Mouse (Mus musculus) left cerebral cortex, adult 11 months (tissue): ENCODE measurements around the gene Dbndd1.
"Not testable (repeated sequence)": the region's sequence is repeated elsewhere in the genome, so short reads cannot be mapped to it uniquely, and the experiment has no call there.

Source experiments
- DNase-seq: peaks from one replicate; pipeline ENCODE4 v3.0.0; 2022; ENCODE audit warnings: low spot score

Gene Dbndd1

DNA sequence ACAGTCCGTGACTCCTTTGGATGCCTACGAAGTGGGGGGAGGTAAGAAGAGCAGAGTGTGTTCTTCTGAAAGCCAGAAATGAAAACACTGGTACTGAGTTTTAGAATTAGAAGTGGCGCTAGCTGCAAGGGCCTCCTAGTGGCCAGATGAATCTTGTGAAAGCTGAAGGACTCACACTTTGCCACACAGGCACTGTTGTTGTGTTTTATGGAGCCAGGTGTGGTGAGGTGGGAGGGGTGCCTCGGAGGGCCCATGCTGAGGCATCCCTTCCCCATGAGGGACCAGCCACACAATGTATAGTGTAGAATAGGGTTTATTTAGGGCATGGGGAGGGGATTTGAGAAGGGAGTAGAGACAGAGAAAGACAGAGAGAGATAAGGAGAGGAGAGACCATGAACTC is 17.6 kb downstream of the Dbndd1 start:
- no peak for DNase-seq

DNA sequence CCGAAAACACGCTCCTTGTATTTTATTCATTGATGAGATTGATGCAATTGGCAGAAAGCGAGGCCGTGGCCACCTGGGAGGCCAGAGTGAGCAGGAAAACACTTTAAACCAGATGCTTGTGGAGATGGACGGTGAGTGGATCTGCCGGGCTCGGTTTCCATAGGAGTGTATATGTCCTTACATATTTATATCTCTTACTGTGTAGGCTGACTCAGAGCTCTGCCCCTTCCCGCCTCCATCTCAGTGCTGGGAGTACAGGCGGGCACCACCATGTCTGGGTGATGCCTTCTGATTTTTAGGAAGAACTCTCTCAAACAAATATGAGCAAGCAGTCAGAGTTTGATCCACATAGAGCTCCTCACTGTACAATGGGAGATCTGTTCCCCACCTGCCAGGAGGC is 22.4 kb downstream of the Dbndd1 start:
- DNase-seq, result no peak

DNA sequence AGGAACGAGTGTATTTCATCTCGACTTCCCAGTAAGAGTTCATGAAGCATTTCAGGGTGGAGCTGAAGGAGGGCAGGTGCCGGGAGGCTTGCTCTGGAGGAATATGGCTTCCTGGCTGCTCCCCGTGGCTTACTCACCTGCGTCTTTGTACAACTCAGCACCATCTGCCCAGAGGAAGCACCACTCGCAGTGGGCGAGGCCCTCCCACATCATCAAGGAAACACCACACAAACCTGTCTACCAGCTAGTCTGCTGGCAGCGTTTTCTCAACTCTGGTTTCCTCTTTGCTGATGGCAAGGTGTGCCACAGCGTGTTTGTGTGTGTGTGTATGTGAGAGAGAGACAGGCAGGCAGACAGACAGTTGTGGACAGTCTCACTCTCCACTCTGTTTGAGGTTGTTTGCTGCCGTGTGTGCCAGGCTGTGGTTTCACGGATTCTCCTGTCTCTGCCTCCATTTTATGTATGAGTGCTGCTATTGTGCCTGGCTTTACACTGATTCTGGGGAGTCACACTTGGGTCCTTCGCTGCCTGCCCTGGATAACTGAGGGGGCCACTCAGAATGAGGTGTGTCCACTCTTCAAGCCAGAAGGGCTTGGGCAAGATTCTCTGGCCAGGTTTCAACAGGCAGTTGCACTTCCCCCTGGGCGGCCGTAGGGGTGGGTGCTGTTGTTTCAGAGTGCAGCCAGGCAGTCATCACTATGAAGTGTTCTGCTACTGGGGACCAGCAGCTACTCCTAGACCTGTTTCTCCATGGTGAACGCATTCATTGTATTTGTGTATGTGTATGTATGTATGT is 23.8 kb downstream of the Dbndd1 start:
- no peak for DNase-seq

DNA sequence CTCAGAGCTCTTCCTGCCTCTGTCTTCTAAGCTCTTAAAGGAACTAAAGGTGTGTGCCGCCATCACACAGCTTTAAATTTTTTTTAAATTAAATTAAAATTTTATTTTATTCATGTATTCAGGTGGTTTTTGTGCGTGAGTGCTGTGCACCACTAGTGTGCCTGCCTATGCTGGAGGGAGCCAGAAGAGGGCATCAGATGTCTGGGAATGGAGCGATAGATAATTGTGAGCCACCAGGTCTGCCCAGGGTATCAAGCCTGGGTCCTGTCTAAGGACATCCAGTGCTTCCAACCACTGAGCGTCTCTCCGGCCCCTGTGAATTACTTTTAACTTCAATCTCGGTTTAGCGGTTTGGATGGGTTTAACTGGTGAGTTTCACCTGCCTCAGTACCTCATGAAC is 32.6 kb downstream of the Dbndd1 start:
- DNase-seq, result no peak

- no peak for DNase-seq
These were observed 36.6 kb downstream of the Dbndd1 start for GRCm38 (mm10) chr8:123478456-123479218.

GRCm38 (mm10) chr8:123477737-123478258 is 37.5 kb downstream of the Dbndd1 start, which contains the start of gene Afg3l1:
TSS of gene Afg3l1 (plus strand) at chr8:123477903.
- DNase-seq, result peak; percentile 92

GRCm38 (mm10) chr8:123476911-123477736 is 38.1 kb downstream of the Dbndd1 start:
- DNase-seq, result no peak

DNA sequence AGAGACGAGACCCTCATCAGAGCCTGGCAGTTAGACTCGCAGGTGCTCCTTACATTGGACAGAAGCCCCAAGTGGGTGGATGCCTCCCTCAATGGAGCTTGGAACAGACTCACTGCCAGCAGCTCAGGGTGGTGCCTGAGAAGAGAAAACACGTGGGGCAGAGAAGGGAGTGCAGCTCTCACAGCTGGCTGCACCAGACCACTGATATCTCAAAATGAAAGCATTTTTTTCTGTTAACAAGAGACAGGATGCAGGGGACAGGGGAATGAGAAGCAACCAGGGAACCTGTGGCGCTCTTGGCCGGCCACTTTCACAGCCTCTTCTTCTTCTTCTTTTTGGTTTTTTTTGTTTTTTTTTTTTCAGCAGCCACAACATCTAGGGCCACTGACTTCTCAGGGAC is 40.7 kb downstream of the Dbndd1 start:
- DNase-seq, result not testable (repeated sequence)

DNA sequence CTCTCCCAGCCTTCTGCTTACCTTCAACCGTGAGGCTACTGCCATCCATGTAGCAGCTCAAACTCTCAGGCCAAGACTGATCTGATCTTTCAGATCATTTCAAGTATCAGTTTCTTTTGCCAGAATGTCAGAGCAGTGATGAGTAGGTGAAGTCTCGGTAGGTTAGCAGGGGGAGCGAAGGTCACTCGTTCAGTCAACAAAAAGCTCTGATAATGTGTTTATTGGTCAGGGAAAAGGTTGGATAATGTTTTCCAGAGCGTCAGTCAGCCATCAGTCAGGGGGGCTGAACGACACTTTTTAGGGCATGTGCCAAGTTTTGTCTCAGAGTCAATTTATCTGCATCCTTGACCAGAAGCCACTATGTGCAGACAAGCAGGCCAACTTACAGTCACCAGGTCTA is 42.3 kb downstream of the Dbndd1 start:
- DNase-seq, result not testable (repeated sequence)

GRCm38 (mm10) chr8:123467476-123467875 is 47.8 kb downstream of the Dbndd1 start:
- no peak for DNase-seq

DNA sequence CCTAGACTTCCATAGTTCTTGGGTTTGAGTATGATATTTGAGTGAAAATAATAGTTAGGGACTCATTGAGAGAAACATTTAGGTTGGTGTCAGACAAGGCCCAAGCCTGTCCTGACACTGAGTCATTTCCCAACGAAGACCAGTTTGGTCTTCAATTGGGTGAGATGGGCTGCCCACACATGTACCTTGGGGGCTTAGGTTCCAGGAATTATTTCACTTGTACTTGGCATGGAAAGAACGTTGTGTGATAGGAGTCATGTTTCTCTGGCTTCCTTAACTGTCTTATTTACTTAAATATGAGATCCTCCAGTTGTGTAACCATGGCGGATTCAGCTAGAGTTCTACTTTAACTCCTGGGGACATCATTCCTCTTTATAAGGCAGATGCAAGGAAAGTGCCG is 51.6 kb downstream of the Dbndd1 start:
- no peak for DNase-seq
